Comparison of ENCODE assay signal across 16 mouse cellular contexts in the genomic region with DNA sequence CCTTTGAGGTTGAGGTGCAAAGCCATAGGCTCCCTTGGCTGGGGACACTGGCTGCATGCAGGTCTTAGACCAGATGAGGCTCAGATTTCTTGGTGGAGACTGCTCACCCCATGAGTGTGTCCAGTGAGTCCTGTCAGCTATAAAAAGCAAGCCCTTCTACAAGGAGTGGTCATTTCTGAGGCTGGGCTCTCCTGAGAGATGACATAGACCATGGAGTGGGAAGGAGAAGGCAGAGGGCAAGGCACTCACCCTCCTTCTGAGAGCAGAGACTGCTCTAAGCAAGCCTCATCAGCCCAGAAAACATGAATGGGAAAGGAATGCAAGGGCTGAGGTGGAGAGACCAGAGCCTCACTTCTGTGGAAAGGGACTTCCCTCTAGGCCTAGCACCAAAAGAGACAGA. TPM values are rescaled to one million over a fixed set of nuclear protein-coding genes. Genes with fewer than 3 reads are reported as not detected.
DNase-seq lines count a peak whose midpoint lies in the region; ATAC-seq lines count a peak whose summit lies in the region.
"Had no signal": no experiment of that assay in that cellular context is flagged by ENCODE, and none has a peak within 500 bp of the region (broad histone marks: within the 10 kb centered on the region; RNA-seq: fewer than 3 reads in every experiment).

No protein-coding gene starts in this region.

- no peak overlapping the region for H3K9ac ChIP-seq in hindbrain, embryonic 13.5 days
- H3K9ac ChIP-seq: embryonic facial prominence, embryonic 15.5 days; forebrain, embryonic 15.5 days; heart, embryonic 13.5 days; hindbrain, embryonic 14.5 days; intestine, embryonic 15.5 days had no signal

- ATAC-seq in cerebellum, adult (ENCODE audit: insufficient number of reproducible peaks, low FRiP score, low TSS enrichment) = no peak
- ATAC-seq in hindbrain, embryonic 13.5 days (ENCODE audit: low FRiP score) = no peak
- ATAC-seq: forebrain, embryonic 15.5 days; intestine, embryonic 15.5 days had no signal

- H3K27me3 ChIP-seq in heart, embryonic 10.5 days (ENCODE audit: insufficient read depth, poor library complexity, severe bottlenecking) = no peaks in the 10 kb centered on the region
- no peaks in the 10 kb centered on the region for H3K27me3 ChIP-seq in hindbrain, embryonic 13.5 days
- H3K27me3 ChIP-seq: embryonic facial prominence, embryonic 15.5 days; forebrain, embryonic 15.5 days; heart, embryonic 13.5 days; intestine, embryonic 15.5 days had no signal

- H3K4me1 ChIP-seq in heart, embryonic 10.5 days = peaks cover 23% of the 10 kb centered on the region; the same call in 1 of the 2 replicates
- no peaks in the 10 kb centered on the region for H3K4me1 ChIP-seq in hindbrain, embryonic 13.5 days (replicated peaks)
- H3K4me1 ChIP-seq: forebrain, embryonic 15.5 days; intestine, embryonic 15.5 days had no signal

- intact Hi-C loops in heart, postnatal 14 days (cut with DNase I) = no loop called here

- no peak overlapping the region for H3K4me2 ChIP-seq in hindbrain, embryonic 13.5 days
- H3K4me2 ChIP-seq: embryonic facial prominence, embryonic 15.5 days; forebrain, embryonic 15.5 days; heart, embryonic 13.5 days; hindbrain, embryonic 14.5 days; intestine, embryonic 15.5 days had no signal

- H3K9me3 ChIP-seq in heart, embryonic 10.5 days = no peaks in the 10 kb centered on the region
- no peaks in the 10 kb centered on the region for H3K9me3 ChIP-seq in hindbrain, embryonic 13.5 days
- H3K9me3 ChIP-seq: embryonic facial prominence, embryonic 15.5 days; forebrain, embryonic 15.5 days; heart, embryonic 13.5 days; intestine, embryonic 15.5 days had no signal

- no peaks in the 10 kb centered on the region for H3K36me3 ChIP-seq in heart, embryonic 10.5 days
- no peaks in the 10 kb centered on the region for H3K36me3 ChIP-seq in hindbrain, embryonic 13.5 days
- H3K36me3 ChIP-seq: embryonic facial prominence, embryonic 15.5 days; forebrain, embryonic 15.5 days; heart, embryonic 13.5 days; intestine, embryonic 15.5 days had no signal

- H3K27ac ChIP-seq in heart, embryonic 10.5 days = no peak overlapping the region
- H3K27ac ChIP-seq in hindbrain, embryonic 13.5 days = no peak overlapping the region
- H3K27ac ChIP-seq: embryonic facial prominence, embryonic 15.5 days; forebrain, embryonic 15.5 days; heart, embryonic 13.5 days; hindbrain, embryonic 14.5 days; intestine, embryonic 15.5 days had no signal

- peak; percentile 7 for DNase-seq in cerebellum, adult 9-11 months
- peak; percentile 36 for DNase-seq in heart, embryonic 10.5 days (ENCODE audit: low spot score)
- no peak for DNase-seq in heart, postnatal 14 days
- peak; percentile 49 for DNase-seq in fibroblast of lung, adult 2 months (ENCODE audit: low read depth)
- DNase-seq: adrenal gland, adult 8-10 months; cerebellum, adult 18-20 months; gastrocnemius, postnatal 14 days; kidney, adult 18-20 months had no signal

- no peak overlapping the region for H3K4me3 ChIP-seq in heart, embryonic 10.5 days
- no peak overlapping the region for H3K4me3 ChIP-seq in hindbrain, embryonic 13.5 days
- H3K4me3 ChIP-seq: embryonic facial prominence, embryonic 15.5 days; erythroblast, embryonic 14.5 days; forebrain, embryonic 15.5 days; heart, embryonic 13.5 days; intestine, embryonic 15.5 days had no signal

RNA-seq across cellular contexts. Expression of gene Il16, which starts 19.7 kb away (rescaled TPM):
- polyA plus RNA-seq in heart, embryonic 10.5 days (2016; fragmentation: Nextera tagmentation; extraction: Ambion mirVana) = 1.7 and 2.0 TPM in 2 replicates
- total RNA-seq in heart, postnatal 14 days (2021) = 10 to 100 TPM in 1 of 2 experiments, 1 to 10 TPM in 1; 8.0 to 10.6 TPM
- polyA plus RNA-seq in hindbrain, embryonic 13.5 days (2015; fragmentation: Nextera tagmentation; extraction: Ambion mirVana) = 1.4 and 1.6 TPM in 2 replicates

Comparison
In these comparisons a context has a peak if more than half of its experiments do, and no peak if none do; other contexts are left out.
1. DNase-seq: peak in cerebellum, adult 9-11 months (single experiment), heart, embryonic 10.5 days (single experiment) and fibroblast of lung, adult 2 months (single experiment); none in heart, postnatal 14 days (0 of 2).